Mouse (Mus musculus): ENCODE data around the gene Axdnd1. TPM values are rescaled to one million over a fixed set of nuclear protein-coding genes. Genes with fewer than 3 reads are reported as not detected.
"Not testable (repeated sequence)": the region's sequence is repeated elsewhere in the genome, so short reads cannot be mapped to it uniquely, and the experiment has no call there.

The Axdnd1 gene
- polyA plus RNA-seq, 1 experiment = 3.2 TPM

DNA sequence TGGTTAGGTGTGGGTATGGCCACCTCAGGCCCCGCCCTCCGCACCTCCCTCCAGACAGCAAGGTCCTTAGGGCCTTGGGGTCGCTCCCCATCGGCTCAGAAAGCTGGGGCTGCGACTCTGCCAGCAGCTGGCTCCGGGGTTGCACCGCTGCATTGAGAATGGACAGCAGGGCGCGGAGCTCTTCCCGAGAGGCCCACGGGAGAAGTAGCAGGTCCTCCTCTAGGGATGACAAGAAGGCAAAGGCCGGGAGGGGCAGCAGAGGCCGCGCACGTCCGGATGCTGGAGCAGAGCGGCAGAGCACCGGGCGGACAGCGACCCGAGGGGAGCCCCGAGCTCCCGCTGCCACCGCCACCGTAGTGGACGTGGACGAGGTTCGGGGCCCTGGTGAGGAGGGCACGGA is 110.3 kb downstream of the Axdnd1 start, which contains the start of gene Nphs2:
TSS of gene Nphs2 (plus strand) at position 98 of the 400 bp plus-strand sequence.
- Histone ChIP-seq H3K4me1 (replicated peaks; ENCODE audit: control insufficient read depth, insufficient read depth, low read length) (peaks cover 10% of the 10 kb centered on the region), H3K27ac (ENCODE audit: control insufficient read depth, insufficient read depth, low read length) (no peak within 1 kb of the TSS), H3K4me3 (ENCODE audit: control insufficient read depth, insufficient read depth, low read length) (peak within 1 kb of the TSS; percentile 46), H3K27me3 (ENCODE audit: control insufficient read depth, insufficient read depth, low read length) (no peaks in the 10 kb centered on the region), H3K36me3 (ENCODE audit: control insufficient read depth, insufficient read depth, low read length) (no peaks in the 10 kb centered on the region)
- WGBS = 23% methylated on average over 29 of the region's 29 CpGs
- peak; percentile 18 for DNase-seq
- no peak for TF ChIP-seq POLR2A (IDR thresholded peaks at IDR 0.05; ENCODE audit: control insufficient read depth, extremely low read depth, insufficient read depth, low read length, poor library complexity)
- no peak for TF ChIP-seq CTCF (IDR thresholded peaks at IDR 0.05; ENCODE audit: borderline replicate concordance, control insufficient read depth, extremely low read depth, insufficient read depth, low read length, poor library complexity)

DNA sequence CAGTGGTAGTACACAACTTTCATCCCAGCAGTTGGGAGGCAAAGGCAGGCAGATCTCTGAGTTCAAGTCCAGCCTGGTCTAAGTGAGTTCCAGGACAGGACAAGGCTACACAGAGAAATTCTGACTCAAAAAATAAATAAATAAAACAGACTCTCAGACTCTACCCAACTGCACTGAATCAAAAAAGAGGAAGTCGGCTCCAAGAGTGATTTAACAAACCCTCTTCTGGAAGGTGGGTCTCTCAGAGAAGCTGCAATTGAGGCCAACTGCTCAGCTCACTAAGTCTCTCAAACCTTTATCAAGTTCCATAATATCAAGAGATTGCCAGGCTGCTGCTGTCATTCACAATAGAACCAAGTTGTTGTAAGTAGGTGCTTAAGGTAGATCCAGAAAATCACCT is 112.4 kb downstream of the Axdnd1 start:
- TF ChIP-seq CTCF (IDR thresholded peaks at IDR 0.05; ENCODE audit: borderline replicate concordance, control insufficient read depth, extremely low read depth, insufficient read depth, low read length, poor library complexity) (no peak), POLR2A (IDR thresholded peaks at IDR 0.05; ENCODE audit: control insufficient read depth, extremely low read depth, insufficient read depth, low read length, poor library complexity) (no peak)

DNA sequence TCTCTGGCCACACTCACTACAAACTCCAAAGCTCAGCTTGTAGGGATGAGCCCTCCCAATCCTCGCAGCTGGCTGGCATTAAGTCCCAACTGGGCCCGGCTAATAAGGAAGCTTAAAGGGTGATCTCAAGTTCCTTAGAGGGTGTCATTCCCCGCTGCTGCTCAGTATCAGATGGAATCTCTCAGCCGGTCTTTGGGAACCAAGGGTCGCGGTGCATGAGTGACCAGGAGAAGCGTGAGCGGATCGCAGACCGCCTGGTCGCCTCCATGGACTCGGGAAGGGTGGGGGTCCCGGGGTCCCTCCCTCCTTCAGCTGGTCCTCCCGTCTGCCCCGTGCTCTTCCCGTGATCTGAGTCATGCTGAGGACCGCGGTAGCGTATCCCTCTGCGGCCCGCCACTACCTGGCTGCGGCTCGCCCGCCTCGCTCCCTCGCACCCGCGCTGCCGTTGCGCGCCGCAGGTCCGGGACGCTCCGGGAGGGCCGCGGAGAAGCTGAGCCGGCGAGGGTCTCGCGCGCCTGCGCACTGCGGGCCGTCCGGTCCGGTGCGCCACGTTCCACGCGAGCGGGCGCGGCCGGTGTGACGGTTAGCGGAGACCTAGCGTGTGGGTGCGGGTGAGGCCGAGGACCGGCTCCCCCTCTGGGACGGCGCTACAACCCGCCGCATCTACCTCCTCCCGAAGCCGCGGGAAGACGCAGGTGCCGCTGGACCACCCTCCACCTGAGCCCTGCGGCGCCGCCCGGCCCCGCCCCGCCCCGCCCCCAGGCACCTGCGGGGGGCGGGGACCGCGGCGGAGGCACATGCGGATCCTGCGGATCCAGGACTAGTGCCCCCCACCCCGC is 117.8 kb downstream of the Axdnd1 start, which contains the start of gene Tdrd5:
TSS of gene Tdrd5 (minus strand) at position 754 of the 839 bp plus-strand sequence.
- WGBS = 3% methylated on average over 85 of the region's 85 CpGs
- peak; percentile 64 for DNase-seq
- Histone ChIP-seq H3K4me1 (replicated peaks; ENCODE audit: control insufficient read depth, insufficient read depth, low read length) (peaks cover 13% of the 10 kb centered on the region), H3K27ac (ENCODE audit: control insufficient read depth, insufficient read depth, low read length) (peak within 1 kb of the TSS; percentile 34), H3K36me3 (ENCODE audit: control insufficient read depth, insufficient read depth, low read length) (peaks cover 5% of the 10 kb centered on the region; the same call in 1 of the 2 replicates), H3K4me3 (ENCODE audit: control insufficient read depth, insufficient read depth, low read length) (peak within 1 kb of the TSS; percentile 66), H3K27me3 (ENCODE audit: control insufficient read depth, insufficient read depth, low read length) (no peaks in the 10 kb centered on the region)
- 0 out of 2 replicates have a peak, but pooled peaks have one; percentile 16 for TF ChIP-seq CTCF (IDR thresholded peaks at IDR 0.05; ENCODE audit: borderline replicate concordance, control insufficient read depth, extremely low read depth, insufficient read depth, low read length, poor library complexity)
- TF ChIP-seq POLR2A (IDR thresholded peaks at IDR 0.05; ENCODE audit: control insufficient read depth, extremely low read depth, insufficient read depth, low read length, poor library complexity) = 0 out of 2 replicates have a peak, but pooled peaks have one; percentile 14

More for the DNA sequence above, 112.4 kb downstream of the Axdnd1 start:
- H3K27ac ChIP-seq (ENCODE audit: control insufficient read depth, insufficient read depth, low read length) = no peak overlapping the region
- H3K4me3 ChIP-seq (ENCODE audit: control insufficient read depth, insufficient read depth, low read length) = no peak overlapping the region
- DNase-seq = no peak
- no peaks in the 10 kb centered on the region for H3K27me3 ChIP-seq (ENCODE audit: control insufficient read depth, insufficient read depth, low read length)
- no peaks in the 10 kb centered on the region for H3K36me3 ChIP-seq (ENCODE audit: control insufficient read depth, insufficient read depth, low read length)
- 18% methylated on average over 1 of the region's 1 CpGs for WGBS
- peaks cover 12% of the 10 kb centered on the region for H3K4me1 ChIP-seq (replicated peaks; ENCODE audit: control insufficient read depth, insufficient read depth, low read length)

DNA sequence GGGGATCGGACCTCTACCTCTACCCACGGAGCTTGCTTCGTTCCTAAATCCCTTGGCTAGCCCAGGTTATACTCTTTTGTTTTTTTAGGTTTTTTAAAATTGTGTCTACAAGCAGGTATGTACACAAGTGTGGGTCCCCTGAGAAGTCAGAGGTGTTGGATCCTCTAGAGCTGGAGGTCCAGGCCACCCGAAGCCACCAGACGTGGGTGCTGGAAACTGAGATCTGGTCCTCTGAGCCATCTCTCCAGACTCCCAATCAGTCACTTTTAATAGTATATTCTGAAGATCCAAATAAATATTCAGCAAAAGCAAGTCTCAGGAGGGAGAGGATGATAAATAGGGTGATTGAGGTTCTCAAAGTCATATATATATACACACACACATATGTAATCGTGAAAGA is 130.9 kb downstream of the Axdnd1 start:
- H3K4me3 ChIP-seq (ENCODE audit: control insufficient read depth, insufficient read depth, low read length) = no peak overlapping the region
- H3K27ac ChIP-seq (ENCODE audit: control insufficient read depth, insufficient read depth, low read length) = no peak overlapping the region
- 98% methylated on average over 6 of the region's 6 CpGs for WGBS
- H3K4me1 ChIP-seq (replicated peaks; ENCODE audit: control insufficient read depth, insufficient read depth, low read length) = peaks cover 7% of the 10 kb centered on the region
- H3K36me3 ChIP-seq (ENCODE audit: control insufficient read depth, insufficient read depth, low read length) = peaks cover 48% of the 10 kb centered on the region
- TF ChIP-seq CTCF (IDR thresholded peaks at IDR 0.05; ENCODE audit: borderline replicate concordance, control insufficient read depth, extremely low read depth, insufficient read depth, low read length, poor library complexity) = no peak
- no peak for TF ChIP-seq POLR2A (IDR thresholded peaks at IDR 0.05; ENCODE audit: control insufficient read depth, extremely low read depth, insufficient read depth, low read length, poor library complexity)
- H3K27me3 ChIP-seq (ENCODE audit: control insufficient read depth, insufficient read depth, low read length) = no peaks in the 10 kb centered on the region
- no peak for DNase-seq

DNA sequence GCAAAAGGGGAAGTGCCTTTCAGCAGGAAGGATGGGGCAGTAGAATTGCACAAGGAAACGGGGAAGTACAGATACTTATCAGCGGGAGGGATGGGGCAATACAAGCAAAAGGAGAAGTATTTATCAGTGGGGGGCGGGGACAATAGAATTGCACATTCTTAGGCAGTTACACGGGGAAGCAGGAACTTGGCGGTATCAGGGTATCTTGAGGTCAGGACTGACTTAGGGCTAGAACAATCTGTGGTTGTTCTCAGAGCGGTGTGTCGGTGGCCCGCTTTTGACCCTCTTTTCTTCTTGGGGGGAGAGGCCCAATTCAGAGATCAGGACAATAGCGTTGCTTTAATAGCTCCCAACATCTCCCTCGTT is 131.8 kb downstream of the Axdnd1 start:
- Histone ChIP-seq H3K4me1 (replicated peaks; ENCODE audit: control insufficient read depth, insufficient read depth, low read length) (peaks cover 12% of the 10 kb centered on the region), H3K36me3 (ENCODE audit: control insufficient read depth, insufficient read depth, low read length) (peaks cover 41% of the 10 kb centered on the region)
- H3K27me3 ChIP-seq (ENCODE audit: control insufficient read depth, insufficient read depth, low read length); DNase-seq; H3K4me3 ChIP-seq (ENCODE audit: control insufficient read depth, insufficient read depth, low read length); H3K27ac ChIP-seq (ENCODE audit: control insufficient read depth, insufficient read depth, low read length): not testable (repeated sequence)
- WGBS = 69% methylated on average over 10 of the region's 10 CpGs

DNA sequence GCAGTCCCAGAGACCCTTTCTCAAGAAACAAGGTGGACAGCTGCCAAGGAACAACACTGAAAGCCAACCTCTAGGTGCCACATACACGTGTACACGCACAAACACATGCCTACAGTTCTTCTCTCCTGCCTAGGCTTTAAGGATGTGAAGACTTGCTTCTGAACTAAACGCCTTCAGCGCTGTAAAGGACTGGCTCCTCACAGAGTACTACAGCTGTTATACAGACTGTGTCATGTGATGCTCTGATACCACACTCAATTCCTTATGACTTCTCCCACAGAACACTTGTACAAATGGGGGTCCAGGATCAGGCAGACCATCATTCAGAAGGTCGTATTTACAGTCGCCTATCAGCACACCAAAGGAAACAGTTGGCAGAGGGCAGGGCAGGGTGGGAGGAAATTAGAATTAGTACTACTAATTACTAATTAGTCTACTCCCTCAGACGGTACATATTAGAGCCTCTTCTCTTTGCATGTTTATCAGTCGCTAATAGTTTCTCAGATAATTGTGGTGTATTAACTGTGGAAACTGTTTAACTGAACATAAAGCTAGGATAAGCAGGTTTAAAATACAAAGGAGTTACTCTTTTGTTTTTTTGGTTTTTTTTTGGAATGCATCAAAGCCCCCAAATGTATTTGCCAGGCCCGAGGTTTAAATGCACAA is 132.3 kb downstream of the Axdnd1 start:
- Histone ChIP-seq H3K27ac (ENCODE audit: control insufficient read depth, insufficient read depth, low read length) (no peak overlapping the region), H3K36me3 (ENCODE audit: control insufficient read depth, insufficient read depth, low read length) (peaks cover 38% of the 10 kb centered on the region), H3K27me3 (ENCODE audit: control insufficient read depth, insufficient read depth, low read length) (no peaks in the 10 kb centered on the region), H3K4me1 (replicated peaks; ENCODE audit: control insufficient read depth, insufficient read depth, low read length) (peaks cover 14% of the 10 kb centered on the region), H3K4me3 (ENCODE audit: control insufficient read depth, insufficient read depth, low read length) (no peak overlapping the region)
- TF ChIP-seq POLR2A (IDR thresholded peaks at IDR 0.05; ENCODE audit: control insufficient read depth, extremely low read depth, insufficient read depth, low read length, poor library complexity) = no peak
- TF ChIP-seq CTCF (IDR thresholded peaks at IDR 0.05; ENCODE audit: borderline replicate concordance, control insufficient read depth, extremely low read depth, insufficient read depth, low read length, poor library complexity) = no peak
- 89% methylated on average over 9 of the region's 9 CpGs for WGBS
- no peak for DNase-seq
